Mouse (Mus musculus): ENCODE results near the gene Kynu. TPM values are rescaled to one million over a fixed set of nuclear protein-coding genes. Genes with fewer than 3 reads are reported as not detected.

The Kynu gene
- total RNA-seq, 2 experiments from 2014 or later, result not detected

DNA sequence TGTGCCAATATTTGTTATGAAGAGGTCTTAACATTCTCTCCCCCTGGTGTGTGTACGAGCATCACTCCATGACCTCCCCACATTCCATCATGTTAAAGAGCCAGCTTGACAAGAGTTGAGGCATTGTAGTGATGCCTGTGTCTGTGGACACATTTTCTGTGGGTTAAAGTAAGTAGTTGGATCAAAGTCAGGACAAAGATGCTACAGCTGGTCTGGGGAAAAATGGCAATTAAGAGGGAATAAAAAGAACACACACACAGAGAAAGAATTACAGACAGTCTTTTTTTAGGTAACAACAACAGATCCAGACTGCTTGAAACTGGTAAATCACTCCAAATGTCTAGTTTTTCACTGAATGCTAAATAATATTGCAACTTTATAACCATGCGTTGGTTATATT is 135.3 kb downstream of the Kynu start:
- H3K4me3 ChIP-seq, result no peak overlapping the region
- intact Hi-C loops (cut with DNase I), result no loop called here

DNA sequence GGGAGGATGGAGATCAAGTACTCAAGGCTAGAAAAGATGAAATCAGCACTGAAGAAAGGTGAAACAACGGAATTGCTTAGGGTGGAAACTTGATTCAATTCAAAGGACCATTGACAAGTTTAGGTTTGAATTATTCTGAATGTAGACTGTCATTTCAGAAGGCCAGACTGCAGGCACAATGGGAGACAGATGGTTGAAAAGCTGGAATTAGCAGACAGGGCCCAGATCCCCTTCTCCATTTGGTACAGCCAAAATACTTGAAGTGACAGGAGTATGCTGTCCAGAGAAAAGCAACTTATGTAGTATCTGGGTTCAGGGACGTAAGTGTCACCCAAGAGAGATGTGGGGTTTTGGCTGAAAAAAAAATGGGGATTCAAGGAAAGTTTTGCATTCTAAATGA is 136.2 kb downstream of the Kynu start:
- H3K27ac ChIP-seq, result no peak overlapping the region
- no peak for DNase-seq
- intact Hi-C loops (cut with DNase I), result no loop called here
- TF ChIP-seq CTCF (IDR thresholded peaks at IDR 0.05), result no peak
- H3K4me3 ChIP-seq, result no peak overlapping the region

More for the DNA sequence above, 135.3 kb downstream of the Kynu start:
- TF ChIP-seq CTCF (IDR thresholded peaks at IDR 0.05), result no peak
- no peak for DNase-seq
- no peak overlapping the region for H3K27ac ChIP-seq

DNA sequence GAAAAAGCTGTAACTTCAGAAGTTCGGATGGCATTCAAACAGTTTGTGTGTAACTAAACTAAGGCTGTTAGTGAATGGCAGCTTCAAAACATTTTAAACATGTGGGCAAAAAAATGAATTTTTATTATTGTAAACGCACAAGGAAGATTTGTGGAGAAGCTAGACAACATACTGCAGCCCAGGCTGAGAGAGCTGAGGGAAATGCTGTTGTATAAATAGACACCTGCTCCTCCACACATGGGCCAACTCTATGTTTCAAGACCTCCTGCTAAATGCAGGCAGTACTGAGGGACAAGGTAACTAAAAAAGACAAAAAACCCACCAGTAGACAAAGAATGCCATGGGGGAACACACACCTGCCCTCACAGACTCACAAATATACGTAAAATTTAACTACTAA is 140.5 kb downstream of the Kynu start:
- H3K4me3 ChIP-seq, result no peak overlapping the region
- H3K27ac ChIP-seq, result no peak overlapping the region
- intact Hi-C loops (cut with DNase I), result no loop called here
- DNase-seq, result no peak
- TF ChIP-seq CTCF (IDR thresholded peaks at IDR 0.05), result no peak

DNA sequence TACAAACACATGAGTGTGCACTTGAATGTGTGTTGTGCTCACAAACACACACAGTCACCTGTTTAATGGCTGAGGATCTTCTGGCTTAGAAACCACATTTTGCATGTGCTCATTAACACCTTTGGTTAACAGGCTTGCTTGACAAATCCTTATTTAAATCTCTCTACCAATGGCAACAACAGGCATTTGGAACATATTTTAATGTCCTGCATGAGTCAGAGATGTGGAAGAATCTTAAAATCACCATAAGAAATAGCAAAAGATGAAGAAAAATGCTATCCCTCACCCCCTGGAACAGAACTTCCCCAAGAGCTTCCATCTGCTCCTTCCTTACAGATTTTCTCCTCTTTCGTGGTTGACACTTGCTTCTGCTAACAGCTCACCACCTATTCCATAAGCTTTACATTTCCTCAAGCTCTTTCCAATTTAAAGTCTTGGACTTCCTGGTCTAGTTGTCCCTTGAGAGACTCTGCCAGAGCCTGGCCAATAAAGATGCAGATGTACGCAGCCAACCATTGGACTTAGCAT is 157.5 kb downstream of the Kynu start:
- no peak for TF ChIP-seq CTCF (IDR thresholded peaks at IDR 0.05)
- H3K4me3 ChIP-seq, result no peak overlapping the region
- DNase-seq, result no peak
- intact Hi-C loops (cut with DNase I), result no loop called here
- no peak overlapping the region for H3K27ac ChIP-seq

DNA sequence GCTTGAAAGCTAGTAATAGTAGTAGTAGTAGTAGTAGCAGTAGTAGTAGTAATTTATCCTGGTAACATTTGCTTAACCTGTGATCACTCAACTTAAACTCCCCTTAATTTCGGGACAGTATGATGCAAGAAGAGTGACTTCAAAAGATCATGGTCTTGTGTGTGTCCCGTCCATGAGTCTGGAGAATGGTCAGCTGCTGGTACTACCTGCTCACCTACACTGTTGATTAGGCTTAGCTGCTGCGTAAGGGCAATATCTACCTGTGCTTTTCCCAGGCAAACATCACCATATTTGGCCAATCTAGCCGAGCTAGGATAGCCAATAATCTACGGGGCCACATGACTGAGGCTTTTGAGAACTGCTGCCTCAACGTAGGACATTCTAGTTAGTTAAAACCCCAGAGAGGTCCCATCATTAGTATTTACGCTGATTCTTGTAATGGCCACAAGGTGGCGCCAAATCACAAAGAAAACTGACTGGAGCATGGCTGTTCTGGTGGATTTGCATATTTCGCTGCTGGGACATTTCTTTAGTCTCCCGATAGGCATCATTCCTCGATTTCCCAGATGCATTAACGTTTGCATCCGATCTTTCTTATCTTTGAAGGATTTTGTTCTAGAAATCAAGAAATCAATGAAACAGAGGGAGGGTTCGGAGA is 167.4 kb downstream of the Kynu start:
- Histone ChIP-seq H3K4me3 (peak overlapping the region; percentile 25), H3K27ac (no peak overlapping the region)
- intact Hi-C loops (cut with DNase I), result loop anchor here (1.0 to 5.0 kb wide), 2 partner anchors 130 to 180 kb away; no protein-coding TSS in a partner anchor
- DNase-seq, result peak; percentile 52
- peak; percentile 90 for TF ChIP-seq CTCF (IDR thresholded peaks at IDR 0.05)

DNA sequence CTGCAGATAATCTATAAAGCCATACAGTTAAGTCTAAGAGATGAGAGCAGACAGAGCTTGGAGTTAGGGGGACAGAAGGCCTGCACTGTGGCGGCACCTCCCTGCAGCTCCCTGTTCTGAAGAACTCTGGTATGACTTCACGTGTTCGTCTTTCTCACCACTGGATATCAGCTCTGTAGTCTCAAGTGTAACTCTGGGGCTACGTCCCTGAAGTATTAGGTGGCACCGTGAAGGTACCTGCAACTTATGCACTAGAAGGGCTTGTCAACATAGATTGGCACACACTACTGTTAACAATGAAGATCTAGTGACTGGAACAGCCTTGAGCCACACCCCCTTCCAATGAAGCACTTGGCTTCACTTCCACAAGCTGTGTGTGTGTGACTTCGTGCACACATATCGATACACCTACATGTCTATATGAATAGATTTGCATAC is 168.0 kb downstream of the Kynu start:
- TF ChIP-seq CTCF (IDR thresholded peaks at IDR 0.05), result no peak
- Histone ChIP-seq H3K27ac (no peak overlapping the region), H3K4me3 (peak overlapping the region; percentile 25)
- DNase-seq, result no peak
- intact Hi-C loops (cut with DNase I), result loop anchor here (5.0 kb wide), 1 partner anchor 129 kb away; no protein-coding TSS in a partner anchor

DNA sequence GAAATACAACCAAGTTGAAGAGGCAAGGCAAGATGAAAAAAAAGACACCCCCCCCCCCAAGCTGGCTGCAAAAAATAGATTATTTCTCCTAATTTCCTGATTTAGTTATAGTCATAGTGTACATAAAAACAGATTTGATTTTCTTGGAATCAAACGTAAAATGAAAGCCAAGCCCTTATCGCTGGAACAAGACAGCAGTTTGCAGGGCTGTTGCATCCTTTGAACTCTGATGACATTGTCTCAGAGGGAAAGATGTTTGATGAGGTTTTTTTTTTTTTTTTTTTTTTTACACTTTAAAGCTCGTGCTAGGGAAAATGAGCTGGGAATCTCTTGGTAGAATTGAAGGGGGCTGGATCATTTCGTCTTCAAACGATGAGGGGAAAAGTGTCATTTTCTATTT is 172.1 kb downstream of the Kynu start:
- DNase-seq, result no peak
- Histone ChIP-seq H3K27ac (no peak overlapping the region), H3K4me3 (no peak overlapping the region)
- TF ChIP-seq CTCF (IDR thresholded peaks at IDR 0.05), result no peak
- intact Hi-C loops (cut with DNase I), result no loop called here

DNA sequence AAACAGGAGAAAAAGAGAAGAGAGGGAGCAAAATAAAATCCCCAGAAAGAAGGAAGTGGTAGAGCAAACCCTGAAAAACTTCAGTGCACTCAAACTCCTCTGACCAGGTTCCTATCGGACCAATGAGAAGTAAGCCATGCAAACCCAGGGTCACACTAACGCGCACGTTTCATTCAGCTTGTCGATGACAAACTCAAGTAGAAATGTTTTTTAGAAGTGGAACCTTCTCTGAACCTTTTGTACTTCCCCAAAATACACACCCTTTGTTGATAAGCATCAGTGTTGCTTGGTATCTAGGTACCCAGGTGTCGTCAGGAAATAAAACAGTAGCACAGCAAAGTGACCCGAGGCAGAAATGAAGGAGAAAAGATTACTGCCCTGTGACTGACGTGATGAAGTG is 172.6 kb downstream of the Kynu start:
- no peak for DNase-seq
- no peak for TF ChIP-seq CTCF (IDR thresholded peaks at IDR 0.05)
- H3K4me3 ChIP-seq, result no peak overlapping the region
- intact Hi-C loops (cut with DNase I), result no loop called here
- no peak overlapping the region for H3K27ac ChIP-seq

DNA sequence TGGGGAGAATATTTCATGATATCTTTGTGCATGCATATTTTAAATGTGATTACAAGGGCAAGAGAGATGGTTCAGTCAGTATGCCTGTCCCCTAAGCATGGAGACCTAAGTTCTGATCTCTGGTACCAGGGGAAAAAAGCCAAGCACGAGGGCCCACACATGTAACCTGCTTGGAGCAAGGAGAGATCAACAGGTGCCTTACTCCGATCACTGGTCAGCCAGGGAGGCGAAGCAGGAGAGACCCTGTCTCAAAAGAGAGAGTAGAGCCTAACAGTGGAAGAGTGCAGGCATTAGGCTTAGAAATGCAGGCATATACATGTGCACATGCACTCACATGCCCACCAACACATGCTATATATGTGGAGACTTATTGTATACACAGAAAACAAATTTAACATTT is 173.7 kb downstream of the Kynu start:
- intact Hi-C loops (cut with DNase I), result no loop called here
- no peak for DNase-seq
- no peak for TF ChIP-seq CTCF (IDR thresholded peaks at IDR 0.05)

More for the DNA sequence above, 173.7 kb downstream of the Kynu start:
- no peak overlapping the region for H3K4me3 ChIP-seq
- no peak overlapping the region for H3K27ac ChIP-seq

Other genes starting within 250 kb of the Kynu start
- under 1 TPM; 0.64 to 0.74 TPM for gene Arhgap15, start 193.5 kb downstream of the Kynu start, total RNA-seq (2021)

Data from gastrocnemius, adult 2 months (tissue).